In genomic region chr4:148159544-148160435, GRCm38 (mm10) we compare ENCODE assay signal across 8 mouse cellular contexts. TPM values are rescaled to one million over a fixed set of nuclear protein-coding genes. Genes with fewer than 3 reads are reported as not detected.
DNase-seq lines count a peak whose midpoint lies in the region; ATAC-seq and TF ChIP-seq lines count a peak whose summit lies in the region.

No protein-coding gene starts in this region.

- peak overlapping the region; percentile 79 for H3K4me3 ChIP-seq in gastrocnemius, adult 2 months
- H3K4me3 ChIP-seq in hindbrain, postnatal 0 days (ENCODE audit: low read length): peak overlapping the region; percentile 71
- peak overlapping the region; percentile 98 for H3K4me3 ChIP-seq in megakaryocyte, embryonic 14.5 days (replicated peaks)

- H3K9me3 ChIP-seq in hindbrain, postnatal 0 days (ENCODE audit: low read length): no peaks in the 10 kb centered on the region
- no peaks in the 10 kb centered on the region for H3K9me3 ChIP-seq in megakaryocyte, embryonic 14.5 days

- peak overlapping the region; percentile 90 for H3K27ac ChIP-seq in gastrocnemius, adult 2 months
- H3K27ac ChIP-seq in hindbrain, postnatal 0 days: peak overlapping the region; percentile 90

- peak; percentile 76 for ATAC-seq in common myeloid progenitor, adult 5-6 weeks (replicated peaks; ENCODE audit: low read depth, poor library complexity, severe bottlenecking)
- ATAC-seq in hindbrain, postnatal 0 days: peak; percentile 91

- H3K36me3 ChIP-seq in hindbrain, postnatal 0 days (ENCODE audit: insufficient read depth, low read length): peaks cover 19% of the 10 kb centered on the region
- H3K36me3 ChIP-seq in megakaryocyte, embryonic 14.5 days (replicated peaks; ENCODE audit: low read length): peaks cover 41% of the 10 kb centered on the region

- peak overlapping the region; percentile 89 for H3K9ac ChIP-seq in hindbrain, postnatal 0 days (replicated peaks; ENCODE audit: low read length)

- peaks cover 5% of the 10 kb centered on the region; the same call in 1 of the 2 replicates for H3K4me1 ChIP-seq in hindbrain, postnatal 0 days (ENCODE audit: insufficient read depth, low read length)
- peaks cover 73% of the 10 kb centered on the region for H3K4me1 ChIP-seq in megakaryocyte, embryonic 14.5 days

- H3K27me3 ChIP-seq in hindbrain, postnatal 0 days (ENCODE audit: insufficient read depth, low read length): peaks cover 7% of the 10 kb centered on the region; the same call in 1 of the 2 replicates
- peaks cover 44% of the 10 kb centered on the region for H3K27me3 ChIP-seq in megakaryocyte, embryonic 14.5 days (replicated peaks)

- intact Hi-C loops in gastrocnemius, adult 2 months (cut with DNase I): loop anchor here (2.0 kb wide), 1 partner anchor 21 kb away; no protein-coding TSS in a partner anchor

- peak; percentile 99 for DNase-seq in ZHBTc4 (ENCODE audit: low read depth, low spot score)
- peak; percentile 94 for DNase-seq in gastrocnemius, adult 2 months
- peak; percentile 97 for DNase-seq in hindbrain, postnatal 0 days (ENCODE audit: low spot score)
- DNase-seq in left cerebral cortex, adult 8-10 months (ENCODE audit: low spot score in 2 of 2): peak; percentile 96 to 99
- DNase-seq in right cerebral cortex, postnatal 10 days (ENCODE audit: low spot score in 2 of 2): peak; percentile 98 to 99
- DNase-seq in urinary bladder, postnatal 25 days (ENCODE audit: low spot score): peak; percentile 84

- WGBS in hindbrain, postnatal 0 days: 1% methylated on average over 51 of the region's 55 CpGs

- 0 out of 2 replicates have a peak, but pooled peaks have one; percentile 17 for TF ChIP-seq CTCF in gastrocnemius, adult 2 months (IDR thresholded peaks at IDR 0.05)
- peak; percentile 50 for TF ChIP-seq CTCF in hindbrain, postnatal 0 days (IDR thresholded peaks at IDR 0.05; ENCODE audit: low read depth)

- H3K4me2 ChIP-seq in hindbrain, postnatal 0 days (ENCODE audit: low read depth, low read length): peak overlapping the region; percentile 95

RNA-seq across cellular contexts. Expression of gene Fbxo44, which starts 0.5 kb away (rescaled TPM):
- 1.4 and 3.0 TPM in 2 replicates for total RNA-seq in common myeloid progenitor, adult 5-6 weeks (2017)
- 1 to 10 TPM; 7.5 to 9.7 TPM for total RNA-seq in gastrocnemius, adult 2 months (2021)
- 199 and 200 TPM in 2 replicates for total RNA-seq in hindbrain, postnatal 0 days (2014; rRNA removed)
- 118 and 122 TPM in 2 replicates for polyA plus RNA-seq in hindbrain, postnatal 0 days (2015; fragmentation: Nextera tagmentation; extraction: Ambion mirVana)
- total RNA-seq in left cerebral cortex, adult 8-10 months (2022): 100 to 1,000 TPM; 142 to 153 (median 149) TPM
- polyA plus RNA-seq in megakaryocyte, embryonic 14.5 days (2012; ENCODE audit: insufficient read depth, low replicate concordance): 3.8 and 7.4 TPM in 2 replicates

RNA-seq across cellular contexts. Expression of gene Fbxo2, which starts 0.6 kb away (rescaled TPM):
- total RNA-seq in common myeloid progenitor, adult 5-6 weeks (2017): 0.27 TPM in 1 of 2 replicates, not detected in the other
- under 1 TPM in 1 of 2 experiments, not detected in 1; 0.43 TPM for total RNA-seq in gastrocnemius, adult 2 months (2021)
- 25.5 and 39.8 TPM in 2 replicates for total RNA-seq in hindbrain, postnatal 0 days (2014; rRNA removed)
- 45.6 and 49.9 TPM in 2 replicates for polyA plus RNA-seq in hindbrain, postnatal 0 days (2015; fragmentation: Nextera tagmentation; extraction: Ambion mirVana)
- 100 to 1,000 TPM; 109 to 123 (median 113) TPM for total RNA-seq in left cerebral cortex, adult 8-10 months (2022)
- polyA plus RNA-seq in megakaryocyte, embryonic 14.5 days (2012; ENCODE audit: insufficient read depth, low replicate concordance): 60.5 and 134 TPM in 2 replicates

RNA-seq across cellular contexts. Expression of gene Fbxo6, which starts 7.8 kb away (rescaled TPM):
- 2.9 and 7.1 TPM in 2 replicates for total RNA-seq in common myeloid progenitor, adult 5-6 weeks (2017)
- 10 to 100 TPM; 36.8 to 46.4 TPM for total RNA-seq in gastrocnemius, adult 2 months (2021)
- 23.7 and 36.3 TPM in 2 replicates for total RNA-seq in hindbrain, postnatal 0 days (2014; rRNA removed)
- polyA plus RNA-seq in hindbrain, postnatal 0 days (2015; fragmentation: Nextera tagmentation; extraction: Ambion mirVana): 23.8 and 24.0 TPM in 2 replicates
- 10 to 100 TPM; 30.7 to 39.0 (median 36.2) TPM for total RNA-seq in left cerebral cortex, adult 8-10 months (2022)
- 110 and 123 TPM in 2 replicates for polyA plus RNA-seq in megakaryocyte, embryonic 14.5 days (2012; ENCODE audit: insufficient read depth, low replicate concordance)

RNA-seq across cellular contexts. Expression of gene Draxin, which starts 29.3 kb away (rescaled TPM):
- total RNA-seq in common myeloid progenitor, adult 5-6 weeks (2017): 0.09 TPM in 1 of 2 replicates, not detected in the other
- total RNA-seq in gastrocnemius, adult 2 months (2021): under 1 TPM in 1 of 2 experiments, not detected in 1; 0.03 TPM
- total RNA-seq in hindbrain, postnatal 0 days (2014; rRNA removed): 42.3 and 44.9 TPM in 2 replicates
- polyA plus RNA-seq in hindbrain, postnatal 0 days (2015; fragmentation: Nextera tagmentation; extraction: Ambion mirVana): 7.2 TPM in 2 replicates
- total RNA-seq in left cerebral cortex, adult 8-10 months (2022): under 1 TPM; 0.23 to 0.38 (median 0.30) TPM
- 4.1 and 4.9 TPM in 2 replicates for polyA plus RNA-seq in megakaryocyte, embryonic 14.5 days (2012; ENCODE audit: insufficient read depth, low replicate concordance)

RNA-seq across cellular contexts. Expression of gene Mad2l2, which starts 29.6 kb away (rescaled TPM):
- total RNA-seq in common myeloid progenitor, adult 5-6 weeks (2017): 8.4 and 17.2 TPM in 2 replicates
- 10 to 100 TPM; 10.3 to 18.0 TPM for total RNA-seq in gastrocnemius, adult 2 months (2021)
- total RNA-seq in hindbrain, postnatal 0 days (2014; rRNA removed): 39.9 and 56.5 TPM in 2 replicates
- 99.7 and 102 TPM in 2 replicates for polyA plus RNA-seq in hindbrain, postnatal 0 days (2015; fragmentation: Nextera tagmentation; extraction: Ambion mirVana)
- total RNA-seq in left cerebral cortex, adult 8-10 months (2022): 10 to 100 TPM; 15.8 to 18.8 (median 16.4) TPM
- polyA plus RNA-seq in megakaryocyte, embryonic 14.5 days (2012; ENCODE audit: insufficient read depth, low replicate concordance): 26.0 and 35.6 TPM in 2 replicates

Comparison
In these comparisons a context has a peak if more than half of its experiments do, and no peak if none do; other contexts are left out.
1. Peak in every context shown above with its lines: DNase-seq, ATAC-seq, H3K4me3 ChIP-seq and H3K27ac ChIP-seq.
2. RNA of gene Fbxo44, which starts 0.5 kb away (total RNA-seq): 199 to 200 TPM in hindbrain, postnatal 0 days and 142 to 153 TPM in left cerebral cortex, adult 8-10 months; 7.5 to 9.7 TPM in gastrocnemius, adult 2 months and 1.4 to 3.0 TPM in common myeloid progenitor, adult 5-6 weeks; every median in the first group is over 10 times any median in the second.
3. RNA of gene Fbxo2, which starts 0.6 kb away (total RNA-seq): 109 to 123 TPM in left cerebral cortex, adult 8-10 months and 25.5 to 39.8 TPM in hindbrain, postnatal 0 days; 0.43 TPM in gastrocnemius, adult 2 months and 0.27 TPM in common myeloid progenitor, adult 5-6 weeks; every median in the first group is over 10 times any median in the second.